Mouse (Mus musculus) liver, adult 2 months (tissue): ENCODE results near the gene Plpp7.

Source experiments
- CTCF ChIP-seq: fragments of 200-500 bp; IDR thresholded peaks from 2 replicates; pipeline ENCODE4 v1.5.1; 2011; ENCODE audit warnings: low read depth, low read length, control low read depth
- POLR2A ChIP-seq: fragments of 200-500 bp; IDR thresholded peaks from 2 replicates; pipeline ENCODE4 v1.6.1; 2011; ENCODE audit warnings: low read length, control low read depth; ENCODE audit not compliant: insufficient read depth; ENCODE audit errors: extremely low read depth

- TF ChIP-seq POLR2A, result no peak
- no peak for TF ChIP-seq CTCF
Measured at GRCm38 (mm10) chr2:32070747-32071146, 24.6 kb upstream of the Plpp7 start.
